Mouse (Mus musculus): Measurements from ENCODE around the gene Dcn. TPM values are rescaled to one million over a fixed set of nuclear protein-coding genes. Genes with fewer than 3 reads are reported as not detected.

Dcn gene
- 129 and 153 TPM in 2 replicates for polyA plus RNA-seq (2015; fragmentation: Nextera tagmentation; extraction: Ambion mirVana)

GRCm38 (mm10) chr10:97479004-97479766, at the start of gene Dcn:
TSS of gene Dcn (plus strand) at chr10:97479609.
- H3K27me3 ChIP-seq (replicated peaks): no peaks in the 10 kb centered on the region
- no peaks in the 10 kb centered on the region for H3K4me1 ChIP-seq
- no peak within 1 kb of the TSS for H3K4me3 ChIP-seq (replicated peaks)
- H3K9me3 ChIP-seq (replicated peaks): no peaks in the 10 kb centered on the region
- ATAC-seq (ENCODE audit: low FRiP score): no peak
- WGBS: 12% methylated on average over 7 of the region's 7 CpGs
- H3K9ac ChIP-seq (replicated peaks): no peak within 1 kb of the TSS
- H3K4me2 ChIP-seq: peak within 1 kb of the TSS; percentile 24
- no peak within 1 kb of the TSS for H3K27ac ChIP-seq (replicated peaks)
- no peaks in the 10 kb centered on the region for H3K36me3 ChIP-seq

GRCm38 (mm10) chr10:97436662-97437061, 42.7 kb upstream of the Dcn start:
- 92% methylated on average over 5 of the region's 5 CpGs for WGBS
- Histone ChIP-seq H3K4me3 (replicated peaks) (no peak overlapping the region), H3K4me1 (no peaks in the 10 kb centered on the region), H3K27ac (replicated peaks) (no peak overlapping the region), H3K4me2 (no peak overlapping the region), H3K9me3 (replicated peaks) (no peaks in the 10 kb centered on the region), H3K9ac (replicated peaks) (no peak overlapping the region), H3K27me3 (replicated peaks) (no peaks in the 10 kb centered on the region), H3K36me3 (no peaks in the 10 kb centered on the region)
- no peak for ATAC-seq (ENCODE audit: low FRiP score)

- Histone ChIP-seq H3K36me3 (no peaks in the 10 kb centered on the region), H3K9me3 (replicated peaks) (no peaks in the 10 kb centered on the region), H3K4me2 (no peak overlapping the region), H3K9ac (replicated peaks) (no peak overlapping the region), H3K27ac (replicated peaks) (no peak overlapping the region), H3K4me3 (replicated peaks) (no peak overlapping the region), H3K4me1 (no peaks in the 10 kb centered on the region), H3K27me3 (replicated peaks) (no peaks in the 10 kb centered on the region)
- ATAC-seq (ENCODE audit: low FRiP score): no peak
- 66% methylated on average over 2 of the region's 2 CpGs for WGBS
Observed at GRCm38 (mm10) chr10:97442300-97442699, 37.1 kb upstream of the Dcn start.

GRCm38 (mm10) chr10:97446486-97446885, 32.9 kb upstream of the Dcn start:
- no peak overlapping the region for H3K9ac ChIP-seq (replicated peaks)
- 85% methylated on average over 4 of the region's 4 CpGs for WGBS
- no peaks in the 10 kb centered on the region for H3K4me1 ChIP-seq
- no peak for ATAC-seq (ENCODE audit: low FRiP score)
- H3K9me3 ChIP-seq (replicated peaks): no peaks in the 10 kb centered on the region
- H3K4me2 ChIP-seq: no peak overlapping the region
- no peak overlapping the region for H3K4me3 ChIP-seq (replicated peaks)
- no peak overlapping the region for H3K27ac ChIP-seq (replicated peaks)
- H3K36me3 ChIP-seq: no peaks in the 10 kb centered on the region
- H3K27me3 ChIP-seq (replicated peaks): no peaks in the 10 kb centered on the region

GRCm38 (mm10) chr10:97452886-97453285, 26.5 kb upstream of the Dcn start:
- WGBS: 56% methylated on average over 1 of the region's 1 CpGs
- Histone ChIP-seq H3K36me3 (no peaks in the 10 kb centered on the region), H3K27ac (replicated peaks) (no peak overlapping the region), H3K4me1 (no peaks in the 10 kb centered on the region; the same call in 1 of the 2 replicates), H3K4me2 (no peak overlapping the region), H3K4me3 (replicated peaks) (no peak overlapping the region), H3K9me3 (replicated peaks) (no peaks in the 10 kb centered on the region), H3K9ac (replicated peaks) (no peak overlapping the region), H3K27me3 (replicated peaks) (no peaks in the 10 kb centered on the region)
- ATAC-seq (ENCODE audit: low FRiP score): no peak

GRCm38 (mm10) chr10:97453529-97453928, 25.9 kb upstream of the Dcn start:
- H3K27me3 ChIP-seq (replicated peaks): no peaks in the 10 kb centered on the region
- WGBS: 46% methylated on average over 9 of the region's 9 CpGs
- no peak overlapping the region for H3K4me2 ChIP-seq
- no peak overlapping the region for H3K4me3 ChIP-seq (replicated peaks)
- no peaks in the 10 kb centered on the region for H3K36me3 ChIP-seq
- no peak overlapping the region for H3K27ac ChIP-seq (replicated peaks)
- H3K9ac ChIP-seq (replicated peaks): no peak overlapping the region
- no peaks in the 10 kb centered on the region for H3K9me3 ChIP-seq (replicated peaks)
- H3K4me1 ChIP-seq: no peaks in the 10 kb centered on the region; the same call in 1 of the 2 replicates
- no peak for ATAC-seq (ENCODE audit: low FRiP score)

- no peak overlapping the region for H3K4me2 ChIP-seq
- H3K4me3 ChIP-seq (replicated peaks): no peak overlapping the region
- no peaks in the 10 kb centered on the region; the same call in 1 of the 2 replicates for H3K4me1 ChIP-seq
- no peaks in the 10 kb centered on the region for H3K9me3 ChIP-seq (replicated peaks)
- no peaks in the 10 kb centered on the region for H3K27me3 ChIP-seq (replicated peaks)
- no peak overlapping the region for H3K27ac ChIP-seq (replicated peaks)
- WGBS: 87% methylated on average over 7 of the region's 7 CpGs
- no peak for ATAC-seq (ENCODE audit: low FRiP score)
- H3K9ac ChIP-seq (replicated peaks): no peak overlapping the region
- no peaks in the 10 kb centered on the region for H3K36me3 ChIP-seq
Observed at GRCm38 (mm10) chr10:97456993-97457392, 22.4 kb upstream of the Dcn start.

- H3K4me1 ChIP-seq: no peaks in the 10 kb centered on the region
- no peaks in the 10 kb centered on the region for H3K9me3 ChIP-seq (replicated peaks)
- 72% methylated on average over 3 of the region's 3 CpGs for WGBS
- no peaks in the 10 kb centered on the region for H3K27me3 ChIP-seq (replicated peaks)
- H3K4me2 ChIP-seq: no peak overlapping the region
- H3K36me3 ChIP-seq: no peaks in the 10 kb centered on the region
- H3K27ac ChIP-seq (replicated peaks): no peak overlapping the region
- no peak overlapping the region for H3K4me3 ChIP-seq (replicated peaks)
- no peak overlapping the region for H3K9ac ChIP-seq (replicated peaks)
- ATAC-seq (ENCODE audit: low FRiP score): no peak
Observed at GRCm38 (mm10) chr10:97466818-97467217, 12.6 kb upstream of the Dcn start.

- no peak for ATAC-seq (ENCODE audit: low FRiP score)
- Histone ChIP-seq H3K4me3 (replicated peaks) (no peak overlapping the region), H3K27me3 (replicated peaks) (no peaks in the 10 kb centered on the region), H3K27ac (replicated peaks) (no peak overlapping the region), H3K4me2 (no peak overlapping the region), H3K9ac (replicated peaks) (no peak overlapping the region), H3K36me3 (no peaks in the 10 kb centered on the region), H3K9me3 (replicated peaks) (no peaks in the 10 kb centered on the region), H3K4me1 (no peaks in the 10 kb centered on the region)
- WGBS: 72% methylated on average over 3 of the region's 3 CpGs
Observed at GRCm38 (mm10) chr10:97469411-97470140, 9.8 kb upstream of the Dcn start.

GRCm38 (mm10) chr10:97475460-97475859, 3.9 kb upstream of the Dcn start:
- ATAC-seq (ENCODE audit: low FRiP score): no peak
- Histone ChIP-seq H3K9ac (replicated peaks) (no peak overlapping the region), H3K27ac (replicated peaks) (no peak overlapping the region), H3K9me3 (replicated peaks) (no peaks in the 10 kb centered on the region), H3K27me3 (replicated peaks) (no peaks in the 10 kb centered on the region), H3K4me1 (no peaks in the 10 kb centered on the region), H3K4me3 (replicated peaks) (no peak overlapping the region), H3K36me3 (no peaks in the 10 kb centered on the region), H3K4me2 (no peak overlapping the region)
- WGBS: 66% methylated on average over 6 of the region's 6 CpGs

- Histone ChIP-seq H3K4me3 (replicated peaks) (no peak overlapping the region), H3K36me3 (no peaks in the 10 kb centered on the region), H3K27me3 (replicated peaks) (no peaks in the 10 kb centered on the region), H3K9ac (replicated peaks) (no peak overlapping the region), H3K4me2 (no peak overlapping the region), H3K4me1 (no peaks in the 10 kb centered on the region), H3K9me3 (replicated peaks) (no peaks in the 10 kb centered on the region), H3K27ac (replicated peaks) (no peak overlapping the region)
- 68% methylated on average over 3 of the region's 3 CpGs for WGBS
- ATAC-seq (ENCODE audit: low FRiP score): no peak
Observed at GRCm38 (mm10) chr10:97478259-97478658, 1.1 kb upstream of the Dcn start.

GRCm38 (mm10) chr10:97482150-97482549, 2.7 kb downstream of the Dcn start:
- no peak overlapping the region for H3K9ac ChIP-seq (replicated peaks)
- H3K4me3 ChIP-seq (replicated peaks): no peak overlapping the region
- no peak overlapping the region for H3K27ac ChIP-seq (replicated peaks)
- no peaks in the 10 kb centered on the region for H3K4me1 ChIP-seq
- no peaks in the 10 kb centered on the region for H3K36me3 ChIP-seq
- WGBS: 92% methylated on average over 5 of the region's 5 CpGs
- H3K9me3 ChIP-seq (replicated peaks): no peaks in the 10 kb centered on the region
- ATAC-seq (ENCODE audit: low FRiP score): no peak
- no peaks in the 10 kb centered on the region for H3K27me3 ChIP-seq (replicated peaks)
- no peak overlapping the region for H3K4me2 ChIP-seq

Measured in neural tube, embryonic 15.5 days (tissue).